Mouse (Mus musculus): ENCODE results near the gene 2410131K14Rik.

DNA sequence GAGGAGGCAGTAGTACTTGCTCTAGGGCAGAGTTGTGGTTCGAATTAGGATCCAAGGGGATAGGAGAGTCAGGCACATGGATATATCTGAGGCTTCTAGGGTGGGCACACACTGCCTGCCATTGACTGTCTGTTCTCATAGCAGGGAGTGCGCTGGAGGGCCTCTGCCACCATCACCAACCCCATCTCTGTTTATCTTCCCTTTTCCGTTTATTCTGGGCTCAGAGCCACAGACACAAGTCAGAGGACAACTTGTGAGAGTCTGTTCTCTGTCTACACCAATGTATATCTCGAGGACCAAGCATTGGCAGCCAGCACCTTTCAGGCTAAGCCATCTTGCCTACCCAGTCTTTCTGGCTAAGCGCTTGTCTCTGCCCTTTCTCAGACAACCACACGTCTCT is 14.6 kb downstream of the 2410131K14Rik start:
- TF ChIP-seq CTCF (IDR thresholded peaks at IDR 0.05; ENCODE audit: low read depth, low read length): no peak
- TF ChIP-seq EP300 (IDR thresholded peaks at IDR 0.05; ENCODE audit: insufficient read depth, low read depth, low read length): no peak
